Mouse (Mus musculus) fibroblast of lung, adult 2 months (primary cell): ENCODE measurements around the gene Tas2r129.
"Not testable (repeated sequence)": the region's sequence is repeated elsewhere in the genome, so short reads cannot be mapped to it uniquely, and the experiment has no call there.

Source experiments
- DNase-seq: peaks from one replicate; pipeline ENCODE4 v3.0.0-alpha.2; 2011; ENCODE audit warnings: low read depth

The Tas2r129 gene

DNA sequence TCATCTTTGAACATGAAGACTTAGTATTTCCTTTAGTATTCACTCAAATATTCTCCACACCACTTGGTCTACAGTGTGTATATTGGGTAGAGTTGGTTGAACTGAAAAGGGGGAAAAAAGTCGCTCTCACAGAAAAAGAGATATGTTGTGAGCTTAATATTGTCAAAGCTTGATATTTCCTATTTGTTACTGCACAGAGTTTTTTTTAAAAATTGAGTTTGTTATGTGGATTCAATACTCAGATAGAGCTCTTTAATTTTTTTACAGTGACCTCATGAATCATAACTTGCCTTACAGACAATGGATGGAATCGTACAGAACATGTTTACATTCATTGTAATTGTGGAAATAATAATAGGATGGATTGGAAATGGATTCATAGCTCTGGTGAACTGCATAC is at the start of gene Tas2r129:
Gene Tas2r129, plus strand, starts transcription at position 301 of the 400 bp plus-strand sequence.
- DNase-seq: no peak

DNA sequence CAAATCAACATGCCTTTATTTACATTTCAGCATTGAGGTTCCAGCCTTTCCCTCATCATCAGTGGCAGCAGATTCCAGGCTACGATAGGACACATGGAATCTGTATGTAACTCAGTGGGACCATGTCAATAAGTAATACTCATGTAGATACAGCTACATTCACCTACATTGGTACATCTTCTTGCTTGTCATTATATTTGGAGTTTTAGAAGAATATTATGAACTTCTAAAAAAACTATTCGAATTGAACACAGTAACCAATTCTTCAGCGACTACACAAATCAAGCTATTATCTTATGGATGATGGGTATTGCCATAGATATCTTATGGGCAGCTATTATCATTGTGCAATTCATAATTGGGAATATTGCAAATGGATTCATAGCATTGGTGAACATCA is 41.6 kb upstream of the Tas2r129 start, which contains the start of gene Tas2r125:
Gene Tas2r125, plus strand, starts transcription at position 301 of the 400 bp plus-strand sequence.
- DNase-seq: no peak

DNA sequence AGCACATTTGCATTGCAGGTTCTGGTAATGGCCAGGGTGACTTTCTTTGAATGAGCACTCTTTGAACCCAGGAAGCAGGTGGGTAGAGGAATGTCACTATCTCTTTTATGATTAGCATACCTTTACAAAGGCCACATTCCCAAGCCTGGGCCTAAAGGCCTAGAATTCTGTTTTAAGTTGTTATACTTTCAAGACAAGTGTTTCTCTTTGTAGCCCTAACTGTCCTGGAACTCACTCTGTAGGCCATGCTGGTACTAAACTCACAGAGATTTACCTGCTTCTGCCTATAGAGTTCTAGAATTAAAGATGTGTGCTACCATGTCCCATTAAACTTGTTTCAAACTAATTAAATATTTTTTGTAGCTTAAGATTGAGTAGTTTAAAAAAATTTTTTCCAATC is 9.5 kb upstream of the Tas2r129 start:
- not testable (repeated sequence) for DNase-seq

DNA sequence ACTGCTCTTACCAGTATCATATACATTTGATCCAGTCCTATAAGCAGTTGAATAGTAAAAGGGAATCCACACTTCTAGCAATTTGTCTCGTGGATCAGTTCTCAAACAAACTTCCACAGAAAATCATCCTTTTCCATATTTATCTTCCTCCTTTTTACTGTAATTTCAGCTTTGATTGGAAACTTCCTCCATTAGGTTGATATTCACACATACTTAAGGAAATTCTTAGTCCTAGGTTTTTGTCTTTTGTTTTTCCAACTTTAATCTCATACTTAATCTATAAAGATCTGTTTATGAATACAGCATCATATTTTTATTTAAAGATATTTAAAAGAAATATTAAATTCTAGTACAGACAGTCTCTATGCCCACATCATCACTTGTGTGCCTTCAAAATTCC is 6.9 kb downstream of the Tas2r129 start, which contains the start of gene Tas2r131:
Gene Tas2r131, minus strand, starts transcription at position 101 of the 400 bp plus-strand sequence.
- no peak for DNase-seq

DNA sequence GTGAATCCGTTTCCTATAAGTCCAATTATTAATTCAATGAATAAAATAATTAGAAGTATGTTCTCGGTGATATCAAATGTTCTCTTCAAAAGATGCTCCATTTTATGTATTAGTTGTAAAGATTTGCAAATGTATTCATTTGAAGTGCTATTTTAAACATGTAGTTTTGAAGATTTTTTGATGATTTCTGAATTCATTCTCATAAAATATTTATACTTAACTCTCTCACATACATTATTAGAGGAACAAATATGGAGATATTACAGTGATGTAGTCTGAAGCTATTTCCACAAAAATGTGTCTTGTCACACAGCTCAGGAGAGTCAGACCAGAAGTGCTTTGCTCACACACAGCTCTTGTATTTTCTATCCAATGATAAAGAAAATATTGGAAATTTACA is 30.0 kb downstream of the Tas2r129 start, which contains the start of gene Tas2r109:
Gene Tas2r109, minus strand, starts transcription at position 101 of the 400 bp plus-strand sequence.
- no peak for DNase-seq
